Mouse (Mus musculus) cortical plate, adult 2 months (tissue): Measurements from ENCODE around the gene Tex52.

Source experiments
- CTCF ChIP-seq: fragments of 200-500 bp; IDR thresholded peaks from 2 replicates; pipeline ENCODE4 v1.5.1; 2011; ENCODE audit warnings: mild to moderate bottlenecking, control low read depth, low read length; ENCODE audit not compliant: insufficient read depth; ENCODE audit errors: extremely low read depth
- POLR2A ChIP-seq: fragments of 200-500 bp; IDR thresholded peaks from 2 replicates; pipeline ENCODE4 v1.6.1; 2011; ENCODE audit warnings: mild to moderate bottlenecking, low read length, control low read depth; ENCODE audit not compliant: insufficient read depth; ENCODE audit errors: extremely low read depth

DNA sequence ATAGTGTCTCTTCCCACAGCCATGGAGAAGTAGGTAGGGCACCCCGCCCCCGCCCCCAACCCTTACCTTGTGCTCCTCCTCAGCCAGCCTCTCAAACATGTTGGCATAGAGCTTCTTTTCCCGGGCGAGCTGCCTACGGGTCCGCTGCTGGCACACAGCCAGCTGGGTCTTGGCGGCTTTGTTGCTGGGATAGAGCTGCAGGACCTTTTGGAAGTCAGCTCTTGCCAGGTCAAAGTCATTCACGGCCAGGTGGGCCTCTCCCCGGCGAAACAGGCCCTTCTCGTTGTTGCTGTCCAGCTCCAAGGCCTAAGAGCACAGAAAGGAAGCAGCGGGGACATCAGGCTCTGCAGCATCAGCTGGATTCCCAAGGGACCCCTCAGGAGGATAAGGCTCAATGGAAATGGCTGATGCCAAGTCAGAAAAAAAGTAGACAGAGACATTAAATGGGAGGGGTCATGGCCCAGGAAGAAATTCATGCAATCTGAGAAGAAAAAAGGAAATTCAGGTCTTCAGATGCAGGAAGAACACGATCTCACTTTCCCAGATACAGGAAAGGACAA is 57.2 kb downstream of the Tex52 start:
- no peak for TF ChIP-seq CTCF
- TF ChIP-seq POLR2A, result no peak
